Mouse (Mus musculus) MEL (cell line): Measurements from ENCODE around the gene Lix1.

Experiments
- CHD1 ChIP-seq: IDR thresholded peaks from 2 replicates; pipeline ENCODE4 v1.6.1; 2012; ENCODE audit warnings: low read depth, mild to moderate bottlenecking, inconsistent platforms, low read length, improper control_type of control experiment
- CHD2 ChIP-seq: IDR thresholded peaks from 2 replicates; pipeline ENCODE4 v1.6.1; 2011; ENCODE audit warnings: low read length, improper control_type of control experiment
- CTCF ChIP-seq, 3 experiments: IDR thresholded peaks in 2 of 3; conservative IDR thresholded peaks in 1 of 3; 2 replicates each; pipeline ENCODE4 v1.5.1; 2011 to 2012; ENCODE audit warnings: low read length in 3 of 3, low read depth in 2 of 3, mild to moderate bottlenecking in 2 of 3, improper control_type of control experiment in 1 of 3, inconsistent platforms in 1 of 3, mixed read lengths in 1 of 3, moderate library complexity in 1 of 3; ENCODE audit not compliant: control insufficient read depth in 1 of 3, insufficient read depth in 1 of 3, poor library complexity in 1 of 3, severe bottlenecking in 1 of 3
- ELF1 ChIP-seq: IDR thresholded peaks from 2 replicates; pipeline ENCODE4 v1.6.1; 2014; ENCODE audit warnings: low read depth, mild to moderate bottlenecking, inconsistent platforms, low read length, improper control_type of control experiment, moderate library complexity
- ETS1 ChIP-seq: IDR thresholded peaks from 2 replicates; pipeline ENCODE4 v1.6.1; 2012; ENCODE audit warnings: low read depth, mild to moderate bottlenecking, inconsistent platforms, low read length, improper control_type of control experiment, moderate library complexity
- MAFK ChIP-seq: IDR thresholded peaks from 2 replicates; pipeline ENCODE4 v1.6.1; 2011; ENCODE audit warnings: low read depth, mild to moderate bottlenecking, low read length, improper control_type of control experiment, borderline replicate concordance
- MYC ChIP-seq: IDR thresholded peaks from 2 replicates; pipeline ENCODE4 v1.6.1; 2011; ENCODE audit warnings: low read depth, mild to moderate bottlenecking, low read length, improper control_type of control experiment, moderate library complexity
- POLR2A ChIP-seq, 2 experiments: IDR thresholded peaks; 2 replicates each; pipeline ENCODE4 v1.6.1; 2011 to 2012; ENCODE audit warnings: low read length in 2 of 2, mild to moderate bottlenecking in 2 of 2, control low read depth in 1 of 2, improper control_type of control experiment in 1 of 2, low read depth in 1 of 2, moderate library complexity in 1 of 2; ENCODE audit not compliant: control insufficient read depth in 1 of 2, insufficient read depth in 1 of 2, poor library complexity in 1 of 2
- SIN3A ChIP-seq: IDR thresholded peaks from 2 replicates; pipeline ENCODE4 v1.6.1; 2012; ENCODE audit warnings: low read length, improper control_type of control experiment, inconsistent platforms
- SMC3 ChIP-seq: IDR thresholded peaks from 2 replicates; pipeline ENCODE4 v1.6.1; 2011; ENCODE audit warnings: low read depth, low read length, improper control_type of control experiment
- UBTF ChIP-seq: IDR thresholded peaks from 2 replicates; pipeline ENCODE4 v1.6.1; 2012; ENCODE audit warnings: low read depth, mild to moderate bottlenecking, inconsistent platforms, low read length, improper control_type of control experiment, moderate library complexity, borderline replicate concordance; ENCODE audit not compliant: insufficient read depth

- TF ChIP-seq POLR2A (IDR thresholded peaks at IDR 0.05; ENCODE audit: control insufficient read depth in 1 of 2, insufficient read depth in 1 of 2, low read depth in 1 of 2, low read length in 2 of 2, poor library complexity in 1 of 2): no peak
- no peak for TF ChIP-seq MYC
- no peak for TF ChIP-seq ELF1
- TF ChIP-seq CHD1: no peak
- TF ChIP-seq MAFK: no peak
- TF ChIP-seq ETS1: no peak
- no peak for TF ChIP-seq SMC3
- TF ChIP-seq CHD2: no peak
- TF ChIP-seq UBTF: no peak
- no peak for TF ChIP-seq SIN3A
- no peak for TF ChIP-seq CTCF (IDR thresholded peaks at IDR 0.05 in 2 of 3, conservative IDR thresholded peaks at IDR 0.05 in 1 of 3; ENCODE audit: control insufficient read depth in 1 of 3, insufficient read depth in 1 of 3, low read depth in 2 of 3, low read length in 3 of 3, poor library complexity in 1 of 3, severe bottlenecking in 1 of 3)
Measured at GRCm38 (mm10) chr17:17447821-17448220, 45.3 kb downstream of the Lix1 start.
